8 mouse cellular contexts compared by ENCODE assay signal in genomic region chr15:79803533-79804351, GRCm38 (mm10). TPM values are rescaled to one million over a fixed set of nuclear protein-coding genes. Genes with fewer than 3 reads are reported as not detected.
DNase-seq lines count a peak whose midpoint lies in the region; ATAC-seq and TF ChIP-seq lines count a peak whose summit lies in the region.

No protein-coding gene starts in this region.

- peaks cover 31% of the 10 kb centered on the region for H3K4me1 ChIP-seq in E14TG2a.4 (replicated peaks; ENCODE audit: low read depth, low read length)
- H3K4me1 ChIP-seq in embryonic fibroblast, embryonic 13.5 days (ENCODE audit: control insufficient read depth, insufficient read depth, low read length) = no peaks in the 10 kb centered on the region
- peaks cover 15% of the 10 kb centered on the region for H3K4me1 ChIP-seq in intestine, embryonic 15.5 days (replicated peaks)
- peaks cover 5% of the 10 kb centered on the region; the same call in 1 of the 2 replicates for H3K4me1 ChIP-seq in midbrain, embryonic 14.5 days (ENCODE audit: control insufficient read depth, insufficient read depth, low read length)

- H3K36me3 ChIP-seq in E14TG2a.4 (ENCODE audit: insufficient read depth, low read length) = no peaks in the 10 kb centered on the region
- no peaks in the 10 kb centered on the region for H3K36me3 ChIP-seq in intestine, embryonic 15.5 days
- H3K36me3 ChIP-seq in midbrain, embryonic 14.5 days (ENCODE audit: control insufficient read depth, insufficient read depth, low read length) = no peaks in the 10 kb centered on the region

- peak overlapping the region; percentile 82 for H3K4me3 ChIP-seq in E14TG2a.4 (replicated peaks; ENCODE audit: low read length)
- H3K4me3 ChIP-seq in embryonic fibroblast, embryonic 13.5 days (ENCODE audit: insufficient read depth, low read length) = peak overlapping the region; percentile 29
- H3K4me3 ChIP-seq in intestine, embryonic 15.5 days (replicated peaks) = peak overlapping the region; percentile 61
- H3K4me3 ChIP-seq in midbrain, embryonic 14.5 days (replicated peaks; ENCODE audit: low read depth, low read length) = peak overlapping the region; percentile 62

- peak overlapping the region; percentile 51 for H3K9ac ChIP-seq in intestine, embryonic 15.5 days
- H3K9ac ChIP-seq in midbrain, embryonic 14.5 days (replicated peaks; ENCODE audit: low read length) = peak overlapping the region; percentile 72

- ATAC-seq in intestine, embryonic 15.5 days = no peak; the same call in 1 of the 2 replicates
- ATAC-seq in midbrain, embryonic 14.5 days (ENCODE audit: low FRiP score, low TSS enrichment) = peak; percentile 51

- peak overlapping the region; percentile 98 for H3K4me2 ChIP-seq in intestine, embryonic 15.5 days (replicated peaks)
- peak overlapping the region; percentile 69 for H3K4me2 ChIP-seq in midbrain, embryonic 14.5 days (ENCODE audit: low read length)

- no peak for TF ChIP-seq CTCF in E14TG2a.4 (conservative IDR thresholded peaks at IDR 0.05; ENCODE audit: low read length)
- TF ChIP-seq CTCF in embryonic fibroblast, embryonic 13.5 days (IDR thresholded peaks at IDR 0.05; ENCODE audit: borderline replicate concordance, insufficient read depth, low read length) = no peak

- peaks cover 90% of the 10 kb centered on the region for H3K27me3 ChIP-seq in E14TG2a.4 (ENCODE audit: insufficient read depth, low read length)
- peaks cover 69% of the 10 kb centered on the region for H3K27me3 ChIP-seq in intestine, embryonic 15.5 days (replicated peaks)
- H3K27me3 ChIP-seq in midbrain, embryonic 14.5 days (ENCODE audit: control insufficient read depth, insufficient read depth, low read length) = peaks cover 50% of the 10 kb centered on the region

- H3K27ac ChIP-seq in embryonic fibroblast, embryonic 13.5 days (ENCODE audit: insufficient read depth, low read length) = no peak overlapping the region
- no peak overlapping the region for H3K27ac ChIP-seq in intestine, embryonic 15.5 days
- H3K27ac ChIP-seq in midbrain, embryonic 14.5 days (replicated peaks; ENCODE audit: low read depth, low read length) = peak overlapping the region; percentile 83

- 4% methylated on average over 81 of the region's 81 CpGs for WGBS in intestine, embryonic 15.5 days
- WGBS in midbrain, embryonic 14.5 days = 4% methylated on average over 80 of the region's 81 CpGs

- no peak for TF ChIP-seq POLR2A in embryonic fibroblast, embryonic 13.5 days (IDR thresholded peaks at IDR 0.05; ENCODE audit: low read depth, low read length)

- peak; percentile 90 for DNase-seq in heart, adult 11 months
- no peak for DNase-seq in heart, adult 8-10 months (ENCODE audit: low spot score)
- DNase-seq in midbrain, embryonic 14.5 days = peak; percentile 81
- no peak for DNase-seq in gastrocnemius, postnatal 25 days
- no peak for DNase-seq in spleen, postnatal 14 days (ENCODE audit: low spot score in 2 of 2)

- H3K9me3 ChIP-seq in E14TG2a.4 (ENCODE audit: low read length) = no peaks in the 10 kb centered on the region
- no peaks in the 10 kb centered on the region; the same call in 1 of the 2 replicates for H3K9me3 ChIP-seq in intestine, embryonic 15.5 days
- H3K9me3 ChIP-seq in midbrain, embryonic 14.5 days (ENCODE audit: control insufficient read depth, low read length) = no peaks in the 10 kb centered on the region

RNA-seq across cellular contexts. Expression of gene Nptxr, which starts 0.8 kb away (rescaled TPM):
- 1 to 10 TPM; 1.3 to 2.0 (median 1.8) TPM for total RNA-seq in heart, adult 8-10 months (2022)
- 7.5 and 9.7 TPM in 2 replicates for polyA plus RNA-seq in embryonic fibroblast, embryonic 13.5 days (2011; ENCODE audit: insufficient read length, low read depth, missing spikeins)
- polyA plus RNA-seq in intestine, embryonic 15.5 days (2015; fragmentation: Nextera tagmentation; extraction: Ambion mirVana) = 2.8 and 3.3 TPM in 2 replicates
- polyA plus RNA-seq in midbrain, embryonic 14.5 days (2014; fragmentation: Nextera tagmentation; extraction: Ambion mirVana) = 17.8 and 42.5 TPM in 2 replicates
- total RNA-seq in gastrocnemius, postnatal 25 days (2021) = 1 to 10 TPM in 1 of 2 experiments, under 1 TPM in 1; 0.72 to 1.0 TPM

RNA-seq across cellular contexts. Expression of gene Dnal4, which starts 26.1 kb away (rescaled TPM):
- 10 to 100 TPM; 21.0 to 25.3 (median 21.7) TPM for total RNA-seq in heart, adult 8-10 months (2022)
- 20.9 and 25.2 TPM in 2 replicates for polyA plus RNA-seq in embryonic fibroblast, embryonic 13.5 days (2011; ENCODE audit: insufficient read length, low read depth, missing spikeins)
- 42.6 and 44.5 TPM in 2 replicates for polyA plus RNA-seq in intestine, embryonic 15.5 days (2015; fragmentation: Nextera tagmentation; extraction: Ambion mirVana)
- 77.8 and 83.8 TPM in 2 replicates for polyA plus RNA-seq in midbrain, embryonic 14.5 days (2014; fragmentation: Nextera tagmentation; extraction: Ambion mirVana)
- total RNA-seq in gastrocnemius, postnatal 25 days (2021) = 1 to 10 TPM; 5.9 to 6.1 TPM

RNA-seq across cellular contexts. Expression of gene Npcd, which starts 30.3 kb away (rescaled TPM):
- under 1 TPM in 3 of 4 experiments, not detected in 1; 0.33 to 0.69 (median 0.47) TPM for total RNA-seq in heart, adult 8-10 months (2022)
- 1.0 TPM in 1 of 2 replicates, not detected in the other for polyA plus RNA-seq in embryonic fibroblast, embryonic 13.5 days (2011; ENCODE audit: insufficient read length, low read depth, missing spikeins)
- polyA plus RNA-seq in intestine, embryonic 15.5 days (2015; fragmentation: Nextera tagmentation; extraction: Ambion mirVana) = 0.23 and 0.27 TPM in 2 replicates
- 0.26 TPM in 1 of 2 replicates, not detected in the other for polyA plus RNA-seq in midbrain, embryonic 14.5 days (2014; fragmentation: Nextera tagmentation; extraction: Ambion mirVana)
- under 1 TPM in 1 of 2 experiments, not detected in 1; 0.61 TPM for total RNA-seq in gastrocnemius, postnatal 25 days (2021)

RNA-seq across cellular contexts. Expression of gene Cbx6, which starts 30.7 kb away (rescaled TPM):
- total RNA-seq in heart, adult 8-10 months (2022) = 10 to 100 TPM; 15.5 to 20.3 (median 18.9) TPM
- polyA plus RNA-seq in embryonic fibroblast, embryonic 13.5 days (2011; ENCODE audit: insufficient read length, low read depth, missing spikeins) = 63.7 and 89.0 TPM in 2 replicates
- 39.1 and 39.7 TPM in 2 replicates for polyA plus RNA-seq in intestine, embryonic 15.5 days (2015; fragmentation: Nextera tagmentation; extraction: Ambion mirVana)
- 46.7 and 52.1 TPM in 2 replicates for polyA plus RNA-seq in midbrain, embryonic 14.5 days (2014; fragmentation: Nextera tagmentation; extraction: Ambion mirVana)
- 10 to 100 TPM; 12.5 to 14.6 TPM for total RNA-seq in gastrocnemius, postnatal 25 days (2021)

Comparison
In these comparisons a context has a peak if more than half of its experiments do, and no peak if none do; other contexts are left out.
1. DNase-seq: peak in heart, adult 11 months (single experiment) and midbrain, embryonic 14.5 days (single experiment); none in heart, adult 8-10 months (single experiment), gastrocnemius, postnatal 25 days (single experiment) and spleen, postnatal 14 days (0 of 2).
2. H3K4me3 ChIP-seq: peak in every context shown above with its lines; median percentile 82 in E14TG2a.4; 62 in midbrain, embryonic 14.5 days; 61 in intestine, embryonic 15.5 days; 29 in embryonic fibroblast, embryonic 13.5 days.